Mouse (Mus musculus) myocyte (in vitro differentiated cells): ENCODE measurements at regions not wholly inside any gene's neighbourhood (a gene's known extent, or its start where the extent isn't known, plus 50 kb on each side); places are given as distances from the start of the nearest gene placed in this dataset.

ENCODE experiments used
- E2F4 ChIP-seq: IDR thresholded peaks from one replicate; pipeline ENCODE4 v1.6.1; 2011; ENCODE audit warnings: mild to moderate bottlenecking, control low read depth, moderate library complexity; ENCODE audit not compliant: insufficient read depth
- MAX ChIP-seq: IDR thresholded peaks from one replicate; pipeline ENCODE4 v1.6.1; 2011; ENCODE audit warnings: low read depth, mild to moderate bottlenecking, control low read depth
- POLR2A ChIP-seq: IDR thresholded peaks from one replicate; pipeline ENCODE4 v1.6.1; 2011; ENCODE audit warnings: low read depth, mild to moderate bottlenecking, control low read depth, moderate library complexity; ENCODE audit not compliant: insufficient read length

GRCm38 (mm10) chr1:76404003-76404402 is 857.9 kb downstream of the Slc4a3 start:
- TF ChIP-seq POLR2A, result no peak
- TF ChIP-seq E2F4, result no peak
- no peak for TF ChIP-seq MAX
